Mouse (Mus musculus) testis, adult 2 months (tissue): ENCODE measurements around the gene Chd6. TPM values are rescaled to one million over a fixed set of nuclear protein-coding genes. Genes with fewer than 3 reads are reported as not detected.

Experiments
- H3K27ac ChIP-seq: fragments of 200-500 bp; 2 replicates; pipeline ENCODE4 v1.5.1; 2012; ENCODE audit warnings: low read depth, low read length; ENCODE audit not compliant: control insufficient read depth, insufficient read depth
- H3K27me3 ChIP-seq: fragments of 200-500 bp; 2 replicates; pipeline ENCODE4 v1.6.1; 2012; ENCODE audit warnings: mild to moderate bottlenecking, low read length, moderate library complexity; ENCODE audit not compliant: control insufficient read depth, insufficient read depth
- H3K36me3 ChIP-seq: fragments of 200-500 bp; 2 replicates; pipeline ENCODE4 v1.6.1; 2012; ENCODE audit warnings: mild to moderate bottlenecking, low read length; ENCODE audit not compliant: control insufficient read depth, insufficient read depth
- H3K4me1 ChIP-seq: fragments of 200-500 bp; 2 replicates; pipeline ENCODE4 v1.6.1; 2012; ENCODE audit warnings: low read length; ENCODE audit not compliant: control insufficient read depth, insufficient read depth
- H3K4me3 ChIP-seq: fragments of 200-500 bp; 2 replicates; pipeline ENCODE4 v1.5.1; 2012; ENCODE audit warnings: low read depth, mild to moderate bottlenecking, low read length, moderate library complexity, mixed read lengths; ENCODE audit not compliant: control insufficient read depth
- CTCF ChIP-seq: fragments of 200-500 bp; IDR thresholded peaks from 2 replicates; pipeline ENCODE4 v1.5.1; 2012; ENCODE audit warnings: low read depth, mild to moderate bottlenecking, inconsistent platforms, low read length, moderate library complexity; ENCODE audit not compliant: control insufficient read depth, insufficient read depth, insufficient replicate concordance
- POLR2A ChIP-seq: fragments of 200-500 bp; IDR thresholded peaks from 2 replicates; pipeline ENCODE4 v1.6.1; 2012; ENCODE audit warnings: low read depth, mild to moderate bottlenecking, inconsistent platforms, low read length, moderate library complexity; ENCODE audit not compliant: control insufficient read depth
- polyA plus RNA-seq: library from polyadenylated mRNA; depleted of rRNA; stranded (reverse); fragments of >200 nt; gene quantifications from 2 replicates; pipeline ENCODE4 v1.2.3, GENCODE M21; 2012; rRNA removed

Chd6 gene
- polyA plus RNA-seq, 1 experiment = 3.3 TPM

- no peaks in the 10 kb centered on the region for H3K27me3 ChIP-seq
- H3K27ac ChIP-seq = no peak overlapping the region
- no peaks in the 10 kb centered on the region for H3K4me1 ChIP-seq
- no peaks in the 10 kb centered on the region for H3K36me3 ChIP-seq
- no peak overlapping the region for H3K4me3 ChIP-seq
- TF ChIP-seq CTCF (no peak), POLR2A (no peak)
Observed at GRCm38 (mm10) chr2:160901656-160902412, 207.0 kb downstream of the Chd6 start.

Other genes starting within 250 kb of the Chd6 start
- 41.2 and 43.0 TPM in 2 replicates for gene Zhx3, start 236.1 kb downstream of the Chd6 start, polyA plus RNA-seq
- gene Lpin3, start 228.4 kb downstream of the Chd6 start, polyA plus RNA-seq = 5.9 and 6.4 TPM in 2 replicates
- 3.8 and 4.2 TPM in 2 replicates for gene Emilin3, start 196.7 kb downstream of the Chd6 start, polyA plus RNA-seq